Mouse (Mus musculus): ENCODE data around the gene Npas2. TPM values are rescaled to one million over a fixed set of nuclear protein-coding genes. Genes with fewer than 3 reads are reported as not detected.

Npas2 gene
- polyA plus RNA-seq, 1 experiment from 2014 or later = 0.06 TPM

DNA sequence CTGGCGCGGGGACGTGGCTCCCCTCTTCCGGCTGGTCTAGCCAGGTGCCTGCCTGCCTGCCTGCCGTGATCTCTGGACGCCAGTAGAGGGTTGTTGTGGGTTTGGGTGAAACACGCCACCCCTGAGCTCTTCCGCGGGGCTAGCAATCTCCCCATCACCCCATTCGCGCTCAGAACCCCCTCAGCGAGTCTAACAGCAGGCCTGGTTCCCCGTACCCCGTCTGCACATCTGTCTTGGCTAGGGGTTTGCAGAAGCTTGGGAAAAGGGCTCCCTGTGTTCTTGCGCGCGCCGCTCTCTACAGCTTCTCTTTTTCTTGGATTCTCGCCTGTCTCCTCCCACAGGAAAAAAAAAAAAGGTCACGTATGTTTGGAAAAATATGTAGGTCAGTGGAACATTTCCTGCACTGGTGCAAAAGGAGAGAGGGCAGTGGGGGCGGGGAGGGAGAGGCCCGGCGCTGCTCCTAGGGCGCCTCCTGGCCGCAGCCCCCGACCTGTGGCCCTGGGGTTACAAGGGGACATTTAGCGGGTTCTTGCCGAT, 1.0 kb upstream of the Npas2 start:
- peaks cover 58% of the 10 kb centered on the region for H3K27me3 ChIP-seq (replicated peaks)
- H3K36me3 ChIP-seq = no peaks in the 10 kb centered on the region
- no peaks in the 10 kb centered on the region for H3K9me3 ChIP-seq (replicated peaks)
- no peak overlapping the region for H3K9ac ChIP-seq
- H3K4me1 ChIP-seq = no peaks in the 10 kb centered on the region
- no peak overlapping the region for H3K27ac ChIP-seq
- peak overlapping the region; percentile 73 for H3K4me2 ChIP-seq
- ATAC-seq = no peak
- peak overlapping the region; percentile 58 for H3K4me3 ChIP-seq
- WGBS (ENCODE audit: insufficient replicate concordance) = 5% methylated on average over 28 of the region's 28 CpGs

DNA sequence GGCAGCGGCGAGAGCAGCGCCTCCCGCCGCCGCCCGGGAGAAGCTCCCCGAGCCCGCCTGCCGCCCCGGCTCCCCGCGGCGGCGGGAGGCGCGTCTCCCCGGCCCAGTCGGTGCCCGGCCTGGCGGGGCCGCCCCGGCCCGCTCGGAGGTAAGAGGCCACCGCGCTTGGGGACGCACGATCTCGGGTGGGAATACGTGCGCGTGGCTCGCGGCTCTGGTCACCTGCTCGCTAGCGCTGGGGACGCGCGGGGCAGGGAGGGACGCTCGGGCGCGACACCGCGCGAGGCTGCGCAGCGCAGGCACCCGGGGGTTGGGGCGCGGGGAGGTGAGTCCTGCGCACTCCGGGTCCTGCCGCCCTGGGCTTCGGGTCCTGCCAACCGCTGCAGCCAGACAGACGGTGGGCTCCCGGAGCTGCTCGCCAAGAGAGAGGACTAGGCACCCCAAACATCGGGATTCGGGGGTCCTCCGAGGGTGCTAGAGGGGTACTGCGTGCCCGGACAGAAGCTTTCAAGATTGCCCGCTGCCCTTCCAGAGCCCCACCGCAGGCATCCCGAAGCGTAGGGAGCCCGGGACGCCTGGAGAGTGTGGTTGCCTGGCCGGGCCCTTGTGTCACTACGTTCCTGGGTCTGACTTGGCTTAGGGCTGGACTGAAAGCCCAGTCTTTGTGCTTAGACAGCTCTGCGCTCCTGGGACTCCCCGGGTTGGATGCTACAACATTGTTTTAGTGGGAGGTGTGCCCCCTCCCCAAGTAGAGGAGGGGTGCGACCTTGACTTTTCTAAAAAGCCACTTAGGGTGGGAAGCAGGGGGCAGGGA, 538 bp downstream of the Npas2 start:
- H3K4me1 ChIP-seq = no peaks in the 10 kb centered on the region
- no peak overlapping the region for H3K9ac ChIP-seq
- no peaks in the 10 kb centered on the region for H3K36me3 ChIP-seq
- H3K4me3 ChIP-seq = peak overlapping the region; percentile 58
- H3K9me3 ChIP-seq (replicated peaks) = no peaks in the 10 kb centered on the region
- 2% methylated on average over 75 of the region's 76 CpGs for WGBS (ENCODE audit: insufficient replicate concordance)
- H3K27ac ChIP-seq = no peak overlapping the region
- no peak; the same call in 1 of the 2 replicates for ATAC-seq
- H3K27me3 ChIP-seq (replicated peaks) = peaks cover 62% of the 10 kb centered on the region
- peak overlapping the region; percentile 73 for H3K4me2 ChIP-seq

DNA sequence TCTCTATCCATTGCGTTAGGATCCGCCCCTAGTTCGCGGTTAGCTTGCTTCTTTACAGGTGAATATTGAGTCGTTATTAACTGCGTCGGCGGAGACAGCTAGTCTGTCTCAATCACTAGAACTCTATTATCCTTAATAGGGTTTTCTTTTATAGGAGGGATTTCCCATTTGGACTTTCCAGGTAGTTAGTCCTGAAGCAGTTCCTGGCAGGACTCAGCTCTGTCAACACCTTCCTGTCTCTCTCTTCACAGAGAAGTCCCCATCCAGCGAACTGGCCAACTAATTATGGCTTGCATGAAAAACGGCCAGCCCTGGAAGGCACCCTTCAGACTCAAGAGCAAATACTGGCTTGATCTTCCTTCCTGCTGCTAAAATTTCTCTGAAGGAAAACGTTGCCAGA, 1.4 kb downstream of the Npas2 start:
- no peaks in the 10 kb centered on the region for H3K4me1 ChIP-seq
- H3K36me3 ChIP-seq = no peaks in the 10 kb centered on the region
- ATAC-seq = no peak
- peaks cover 62% of the 10 kb centered on the region for H3K27me3 ChIP-seq (replicated peaks)
- no peak overlapping the region for H3K27ac ChIP-seq
- no peak overlapping the region for H3K9ac ChIP-seq
- no peaks in the 10 kb centered on the region for H3K9me3 ChIP-seq (replicated peaks)
- WGBS (ENCODE audit: insufficient replicate concordance) = 2% methylated on average over 11 of the region's 11 CpGs
- H3K4me2 ChIP-seq = no peak overlapping the region
- no peak overlapping the region for H3K4me3 ChIP-seq

DNA sequence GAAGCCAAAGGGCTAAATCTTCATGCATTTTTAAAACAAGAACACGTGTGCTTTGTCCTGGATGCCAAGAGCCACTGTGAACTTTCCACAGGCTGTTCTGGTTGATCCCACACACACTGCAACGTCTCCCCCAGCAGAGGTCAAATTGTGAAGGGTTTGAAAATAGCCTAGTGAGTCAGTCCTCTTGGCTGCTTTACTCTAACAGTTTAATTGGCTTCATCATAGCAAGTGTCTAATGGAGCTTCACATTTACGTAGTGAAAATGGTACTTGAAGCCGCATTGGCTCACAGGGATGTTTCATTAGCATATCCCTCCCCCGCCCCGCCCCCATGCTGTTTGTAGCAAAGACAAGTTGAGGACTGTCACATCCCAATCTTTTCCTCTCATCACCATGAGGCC, 2.6 kb downstream of the Npas2 start:
- Histone ChIP-seq H3K4me1 (no peaks in the 10 kb centered on the region), H3K4me2 (no peak overlapping the region), H3K36me3 (no peaks in the 10 kb centered on the region), H3K27me3 (replicated peaks) (peaks cover 62% of the 10 kb centered on the region), H3K4me3 (no peak overlapping the region), H3K9ac (no peak overlapping the region), H3K9me3 (replicated peaks) (no peaks in the 10 kb centered on the region), H3K27ac (no peak overlapping the region)
- WGBS (ENCODE audit: insufficient replicate concordance) = 34% methylated on average over 6 of the region's 6 CpGs
- no peak for ATAC-seq

DNA sequence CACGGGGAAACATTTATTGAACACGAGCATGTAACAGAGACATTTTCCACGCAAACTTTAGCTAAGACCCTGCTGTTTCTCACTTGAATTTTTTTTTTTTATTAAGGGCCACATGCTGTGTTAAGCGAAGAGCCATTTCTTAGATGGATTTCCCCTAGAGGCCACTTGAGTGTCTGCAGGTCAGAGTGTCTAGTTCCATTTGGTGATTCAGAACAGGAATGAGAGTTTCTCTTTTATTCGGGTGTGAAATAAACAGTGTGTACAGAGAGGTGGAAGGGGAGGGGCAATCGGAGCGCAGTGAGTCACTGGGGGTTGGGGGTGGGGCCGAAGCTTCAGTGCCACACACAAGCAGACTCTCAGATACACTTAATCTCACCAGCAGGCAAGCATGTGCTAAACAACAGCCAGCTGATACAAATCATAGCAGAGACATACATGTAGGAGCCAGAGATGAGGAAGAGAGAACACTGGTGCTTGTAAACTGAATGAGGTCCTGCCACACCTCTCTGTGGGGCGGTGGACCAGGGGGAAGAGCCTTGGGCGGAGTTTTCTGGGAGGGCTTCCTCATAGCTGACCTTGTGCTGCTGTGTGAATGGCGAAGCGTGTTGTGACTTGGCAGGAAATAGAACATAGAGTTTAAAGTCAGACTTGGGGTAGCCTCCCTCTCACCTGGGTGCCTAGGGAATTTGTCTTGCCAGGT, 3.3 kb downstream of the Npas2 start:
- H3K9me3 ChIP-seq (replicated peaks) = no peaks in the 10 kb centered on the region
- H3K36me3 ChIP-seq = no peaks in the 10 kb centered on the region
- WGBS (ENCODE audit: insufficient replicate concordance) = 36% methylated on average over 12 of the region's 12 CpGs
- H3K4me2 ChIP-seq = no peak overlapping the region
- H3K27me3 ChIP-seq (replicated peaks) = peaks cover 58% of the 10 kb centered on the region
- H3K4me1 ChIP-seq = no peaks in the 10 kb centered on the region
- H3K27ac ChIP-seq = no peak overlapping the region
- H3K4me3 ChIP-seq = no peak overlapping the region
- ATAC-seq = no peak
- no peak overlapping the region for H3K9ac ChIP-seq

DNA sequence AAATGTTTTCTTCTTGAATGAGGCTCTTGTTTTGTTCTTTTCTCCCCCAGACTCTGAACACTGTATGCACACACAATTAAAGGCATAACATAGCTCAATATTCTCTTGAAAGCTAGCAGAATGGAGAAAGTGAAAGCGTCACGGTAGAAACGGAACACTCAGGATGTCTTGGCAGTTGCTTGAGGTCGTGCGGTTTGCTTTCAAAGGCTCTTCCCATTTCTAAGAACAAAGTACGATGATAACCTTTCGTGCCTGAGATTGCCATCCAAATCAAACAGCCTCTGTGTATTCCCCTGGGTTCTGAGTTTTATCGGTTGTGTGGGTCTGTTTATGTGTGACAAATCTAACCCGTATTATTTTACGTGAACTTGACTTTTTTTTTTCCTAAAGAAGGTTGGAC, 11.5 kb downstream of the Npas2 start:
- H3K4me2 ChIP-seq = no peak overlapping the region
- no peak overlapping the region for H3K9ac ChIP-seq
- no peak for ATAC-seq
- H3K4me3 ChIP-seq = no peak overlapping the region
- H3K27me3 ChIP-seq (replicated peaks) = no peaks in the 10 kb centered on the region; the same call in 1 of the 2 replicates
- H3K9me3 ChIP-seq (replicated peaks) = no peaks in the 10 kb centered on the region
- H3K27ac ChIP-seq = no peak overlapping the region
- WGBS (ENCODE audit: insufficient replicate concordance) = 75% methylated on average over 10 of the region's 10 CpGs
- H3K4me1 ChIP-seq = no peaks in the 10 kb centered on the region
- H3K36me3 ChIP-seq = no peaks in the 10 kb centered on the region

DNA sequence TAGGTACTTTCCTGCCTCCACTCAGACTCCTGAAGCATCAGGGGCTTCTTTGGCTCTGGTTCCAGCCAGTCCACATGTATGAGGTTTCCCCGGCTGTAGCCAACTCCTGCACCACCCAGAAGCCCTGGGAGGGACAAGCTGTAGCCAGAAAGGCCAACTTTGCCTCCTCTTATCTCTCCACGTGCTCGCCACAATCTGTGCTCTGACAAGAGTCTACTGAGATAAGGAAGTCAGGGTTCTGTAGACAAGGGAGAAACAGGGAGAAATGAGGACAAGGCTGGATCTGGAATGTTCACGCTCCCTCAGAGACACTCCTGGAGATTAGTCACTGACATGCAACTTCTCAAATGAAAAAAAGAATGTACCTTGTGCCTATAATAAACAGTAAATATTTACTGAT, 12.2 kb downstream of the Npas2 start:
- Histone ChIP-seq H3K27ac (no peak overlapping the region), H3K36me3 (no peaks in the 10 kb centered on the region), H3K27me3 (replicated peaks) (no peaks in the 10 kb centered on the region; the same call in 1 of the 2 replicates), H3K4me3 (no peak overlapping the region), H3K9me3 (replicated peaks) (no peaks in the 10 kb centered on the region), H3K9ac (no peak overlapping the region), H3K4me1 (no peaks in the 10 kb centered on the region), H3K4me2 (no peak overlapping the region)
- 30% methylated on average over 4 of the region's 4 CpGs for WGBS (ENCODE audit: insufficient replicate concordance)
- no peak for ATAC-seq

DNA sequence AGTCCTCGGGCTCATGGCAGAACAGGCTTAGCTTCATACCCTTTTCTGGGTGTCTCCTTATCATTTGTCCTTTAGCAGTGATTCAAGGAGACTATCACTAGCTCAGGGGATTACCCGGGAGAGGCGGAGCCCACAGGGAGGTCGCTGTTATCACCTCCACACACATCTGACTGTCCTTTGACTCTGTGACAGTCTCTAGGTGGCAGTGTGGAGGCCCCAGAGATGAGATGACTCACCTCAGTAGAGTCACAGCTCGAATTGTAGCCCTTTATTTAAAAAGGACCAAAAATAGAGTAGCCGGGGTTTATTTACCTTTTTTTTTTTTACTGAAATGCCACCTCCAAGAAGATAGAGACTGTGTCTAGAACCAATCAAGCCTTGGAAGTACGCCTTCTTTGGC, 13.4 kb downstream of the Npas2 start:
- H3K4me2 ChIP-seq = no peak overlapping the region
- no peaks in the 10 kb centered on the region for H3K9me3 ChIP-seq (replicated peaks)
- peaks cover 4% of the 10 kb centered on the region; the same call in 1 of the 2 replicates for H3K27me3 ChIP-seq (replicated peaks)
- H3K4me3 ChIP-seq = no peak overlapping the region
- ATAC-seq = no peak
- 25% methylated on average over 7 of the region's 7 CpGs for WGBS (ENCODE audit: insufficient replicate concordance)
- no peak overlapping the region for H3K9ac ChIP-seq
- H3K27ac ChIP-seq = no peak overlapping the region
- no peaks in the 10 kb centered on the region for H3K4me1 ChIP-seq
- no peaks in the 10 kb centered on the region for H3K36me3 ChIP-seq

DNA sequence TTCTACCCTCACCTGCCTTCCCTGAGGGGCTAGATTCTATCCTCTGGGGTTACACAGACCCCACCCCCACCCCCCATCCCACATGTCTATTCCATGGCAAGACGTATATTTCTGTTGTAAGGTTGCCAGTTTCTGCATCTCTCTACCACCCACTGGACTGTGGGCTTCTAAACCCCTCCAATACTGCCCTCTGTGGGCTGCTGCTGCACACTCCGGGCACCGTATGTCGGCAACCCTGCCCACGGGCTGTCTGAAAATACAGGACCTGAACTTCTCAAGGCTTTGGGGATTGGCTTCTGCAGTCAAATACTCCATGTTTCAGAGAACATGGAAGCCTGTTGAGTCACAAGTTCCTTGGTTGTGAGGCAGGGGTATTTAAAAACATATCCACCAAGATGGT, 17.4 kb downstream of the Npas2 start:
- Histone ChIP-seq H3K27me3 (replicated peaks) (peaks cover 7% of the 10 kb centered on the region; the same call in 1 of the 2 replicates), H3K4me3 (no peak overlapping the region), H3K9me3 (replicated peaks) (no peaks in the 10 kb centered on the region), H3K4me1 (no peaks in the 10 kb centered on the region), H3K9ac (no peak overlapping the region), H3K27ac (no peak overlapping the region), H3K36me3 (no peaks in the 10 kb centered on the region), H3K4me2 (no peak overlapping the region)
- WGBS (ENCODE audit: insufficient replicate concordance) = 70% methylated on average over 5 of the region's 5 CpGs
- no peak for ATAC-seq

DNA sequence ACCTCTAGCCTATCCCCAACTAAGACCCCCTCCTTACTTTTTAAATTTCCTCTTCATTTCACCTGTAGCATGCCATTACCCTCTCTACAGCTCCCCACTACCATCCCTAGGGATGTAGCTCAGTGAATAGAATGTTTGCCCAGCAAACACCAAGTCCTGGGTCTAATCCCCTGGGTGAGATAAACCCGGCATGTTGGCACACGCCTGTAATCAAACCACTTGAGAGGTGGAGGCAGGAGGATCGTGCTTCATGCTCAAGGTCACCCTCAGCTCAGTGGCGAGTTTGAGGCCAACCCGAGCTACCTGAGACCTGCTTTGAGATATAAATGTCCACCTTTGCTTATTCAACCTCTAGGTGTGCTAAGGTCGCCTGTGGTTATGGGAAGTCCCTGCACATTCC, 19.5 kb downstream of the Npas2 start:
- H3K9ac ChIP-seq = no peak overlapping the region
- no peaks in the 10 kb centered on the region for H3K4me1 ChIP-seq
- H3K4me2 ChIP-seq = no peak overlapping the region
- no peak for ATAC-seq
- H3K36me3 ChIP-seq = no peaks in the 10 kb centered on the region
- H3K27ac ChIP-seq = no peak overlapping the region
- no peak overlapping the region for H3K4me3 ChIP-seq
- H3K27me3 ChIP-seq (replicated peaks) = 0 out of 2 replicates have a peak, but pooled peaks cover 7% of the 10 kb centered on the region
- no peaks in the 10 kb centered on the region for H3K9me3 ChIP-seq (replicated peaks)
- WGBS (ENCODE audit: insufficient replicate concordance) = 48% methylated on average over 6 of the region's 6 CpGs

DNA sequence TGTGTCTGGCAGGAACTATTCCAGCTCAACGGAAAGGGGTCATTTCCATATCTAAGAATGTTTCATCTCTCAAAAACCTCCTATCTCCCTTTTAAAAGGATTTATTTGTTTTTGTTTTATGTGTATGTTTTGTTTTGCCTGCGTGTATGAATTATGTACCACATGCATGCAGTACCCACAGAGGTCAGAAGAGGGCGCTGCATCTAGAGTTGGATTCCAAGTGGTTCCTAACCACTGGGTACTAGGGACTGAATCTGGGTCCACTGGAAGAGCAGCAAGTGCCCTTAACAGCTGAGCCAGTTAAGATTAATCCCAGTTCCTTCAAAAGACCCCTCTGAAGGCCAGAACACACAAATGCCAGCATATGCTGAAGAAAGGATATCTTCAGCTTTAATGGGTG, 24.1 kb downstream of the Npas2 start:
- Histone ChIP-seq H3K4me1 (no peaks in the 10 kb centered on the region), H3K4me2 (no peak overlapping the region), H3K4me3 (no peak overlapping the region), H3K27ac (no peak overlapping the region), H3K36me3 (no peaks in the 10 kb centered on the region), H3K9ac (no peak overlapping the region), H3K27me3 (replicated peaks) (0 out of 2 replicates have a peak, but pooled peaks cover 3% of the 10 kb centered on the region), H3K9me3 (replicated peaks) (no peaks in the 10 kb centered on the region)
- no peak for ATAC-seq
- WGBS (ENCODE audit: insufficient replicate concordance) = 56% methylated on average over 3 of the region's 3 CpGs

DNA sequence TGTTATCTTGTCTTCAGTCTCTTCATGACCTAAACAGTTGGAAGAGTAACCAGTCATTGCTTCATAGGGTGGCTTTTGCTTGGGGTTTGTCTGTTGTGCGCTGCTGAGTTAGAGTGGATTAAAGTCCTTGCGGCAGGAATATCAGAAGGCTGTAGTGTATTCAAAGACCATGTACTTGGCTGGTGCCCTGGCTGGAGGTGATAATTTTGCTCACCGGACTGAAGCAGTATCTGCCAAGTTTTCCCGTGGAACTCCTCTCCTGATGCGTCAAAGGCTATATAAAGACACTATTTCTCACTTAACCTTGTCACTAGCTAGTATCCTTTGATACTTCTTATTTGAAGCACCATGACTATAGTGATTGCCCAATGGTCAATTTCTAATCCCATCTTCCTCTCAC, 34.9 kb downstream of the Npas2 start:
- Histone ChIP-seq H3K27me3 (replicated peaks) (no peaks in the 10 kb centered on the region), H3K4me1 (no peaks in the 10 kb centered on the region)

More for the DNA sequence above, 34.9 kb downstream of the Npas2 start:
- Histone ChIP-seq H3K4me3 (no peak overlapping the region), H3K9ac (no peak overlapping the region), H3K36me3 (no peaks in the 10 kb centered on the region), H3K9me3 (replicated peaks) (no peaks in the 10 kb centered on the region), H3K4me2 (no peak overlapping the region), H3K27ac (no peak overlapping the region)
- 80% methylated on average over 5 of the region's 5 CpGs for WGBS (ENCODE audit: insufficient replicate concordance)
- ATAC-seq = no peak

All from liver, embryonic 12.5 days (tissue).